Mouse (Mus musculus) left cerebral cortex, adult 8-10 months (tissue): Measurements from ENCODE around the gene Fut11. TPM values are rescaled to one million over a fixed set of nuclear protein-coding genes. Genes with fewer than 3 reads are reported as not detected.

Source experiments
- DNase-seq, 2 experiments: peaks; one replicate each; pipeline ENCODE4 v3.0.0; 2022; ENCODE audit warnings: low spot score in 2 of 2
- total RNA-seq, 4 experiments: library from RNA; stranded (reverse); gene quantifications; 2 replicates each; pipeline ENCODE4 v1.2.4; 2022

The Fut11 gene
- total RNA-seq, 4 experiments from 2014 or later: 14.4 to 15.4 (median 15.1) TPM

- DNase-seq: no peak
These were observed 19.1 kb downstream of the Fut11 start for GRCm38 (mm10) chr14:20713832-20714231.

DNA sequence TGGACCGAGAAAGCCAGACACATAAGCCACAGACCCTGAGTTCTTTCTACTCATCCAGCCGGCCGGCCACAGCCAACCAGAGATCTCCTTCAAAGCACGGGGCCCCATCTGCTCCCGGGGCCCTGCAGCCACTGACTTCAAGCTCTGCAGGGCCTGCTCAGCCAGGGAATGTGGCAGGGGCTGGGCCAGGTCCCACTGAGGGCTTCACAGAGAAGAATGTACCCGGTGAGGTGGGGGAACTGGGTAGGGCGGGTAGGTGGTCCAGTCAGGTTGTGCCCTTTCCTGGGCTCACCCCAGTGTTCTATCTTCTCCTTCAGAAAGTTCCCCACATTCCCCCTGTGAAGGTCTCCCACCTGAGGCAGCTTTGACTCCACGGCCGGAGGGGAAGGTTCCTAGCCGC lies 23.7 kb downstream of the Fut11 start:
- no peak for DNase-seq

DNA sequence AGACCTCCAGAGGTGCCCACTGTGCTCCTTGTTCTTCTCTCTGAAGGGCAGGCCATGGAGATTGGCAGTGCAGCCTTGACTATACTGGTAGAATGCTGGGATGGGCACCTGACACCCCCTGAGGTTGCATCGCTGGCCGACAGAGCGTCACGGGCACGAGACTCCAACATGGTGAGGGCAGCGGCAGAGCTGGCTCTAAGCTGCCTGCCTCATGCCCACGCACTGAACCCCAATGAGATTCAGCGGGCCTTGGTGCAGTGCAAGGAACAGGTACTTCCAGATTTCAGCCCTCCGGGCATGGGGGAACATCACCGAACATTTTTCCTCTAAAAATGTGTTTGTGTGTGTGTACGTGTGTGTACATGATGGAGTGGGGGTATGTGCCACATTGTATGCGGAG lies 25.0 kb downstream of the Fut11 start:
- no peak for DNase-seq

- DNase-seq: no peak
These were observed 26.6 kb downstream of the Fut11 start for GRCm38 (mm10) chr14:20721371-20721770.

- DNase-seq: no peak
These were observed 28.2 kb downstream of the Fut11 start for GRCm38 (mm10) chr14:20723006-20723405.

DNA sequence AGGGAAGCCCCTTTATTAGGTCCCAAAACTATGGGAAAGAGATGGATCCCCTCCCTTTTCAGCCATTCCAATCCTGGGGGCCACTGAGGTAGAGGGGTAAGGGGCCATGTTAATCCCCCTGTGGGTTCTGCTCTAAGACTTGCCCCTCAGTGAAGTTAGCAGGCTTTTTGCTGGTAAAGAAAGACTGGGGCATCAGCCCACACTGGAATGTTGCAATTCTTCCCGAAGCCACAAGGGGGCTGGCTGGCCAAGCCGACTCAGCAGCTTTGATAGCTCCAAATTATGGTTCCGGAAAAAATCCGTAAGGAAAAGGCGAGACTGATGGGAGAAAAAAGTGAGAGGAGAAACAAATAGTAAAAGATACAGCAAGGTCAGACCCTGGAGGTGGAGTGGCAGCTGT lies 29.3 kb downstream of the Fut11 start:
- DNase-seq: peak in 1 of 2 experiments; percentile 60

GRCm38 (mm10) chr14:20725660-20726339 lies 31.0 kb downstream of the Fut11 start:
- DNase-seq: no peak

DNA sequence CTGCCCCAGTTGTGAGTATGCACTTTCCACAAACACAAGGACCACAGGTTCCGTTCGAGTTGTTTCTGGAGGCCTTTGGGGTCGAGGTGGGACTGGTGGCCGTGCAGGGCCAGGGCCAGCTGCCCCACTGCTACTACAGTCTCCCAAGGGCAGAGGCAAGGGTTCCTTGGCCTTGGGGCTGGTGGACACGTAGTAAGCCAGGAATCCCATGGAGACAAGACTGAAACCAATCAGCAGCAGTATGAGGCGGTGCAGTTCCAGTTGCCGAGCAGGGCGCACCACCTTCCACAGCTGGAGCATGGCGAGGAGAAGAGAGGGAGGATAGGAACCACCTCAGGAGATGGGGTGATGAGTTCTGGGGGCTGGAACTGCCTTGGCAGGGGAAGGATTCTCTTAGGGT lies 35.1 kb downstream of the Fut11 start:
- no peak for DNase-seq

- DNase-seq: no peak
These were observed 36.3 kb downstream of the Fut11 start for GRCm38 (mm10) chr14:20730853-20731602.

GRCm38 (mm10) chr14:20733041-20733951 lies 38.5 kb downstream of the Fut11 start:
- DNase-seq: no peak

DNA sequence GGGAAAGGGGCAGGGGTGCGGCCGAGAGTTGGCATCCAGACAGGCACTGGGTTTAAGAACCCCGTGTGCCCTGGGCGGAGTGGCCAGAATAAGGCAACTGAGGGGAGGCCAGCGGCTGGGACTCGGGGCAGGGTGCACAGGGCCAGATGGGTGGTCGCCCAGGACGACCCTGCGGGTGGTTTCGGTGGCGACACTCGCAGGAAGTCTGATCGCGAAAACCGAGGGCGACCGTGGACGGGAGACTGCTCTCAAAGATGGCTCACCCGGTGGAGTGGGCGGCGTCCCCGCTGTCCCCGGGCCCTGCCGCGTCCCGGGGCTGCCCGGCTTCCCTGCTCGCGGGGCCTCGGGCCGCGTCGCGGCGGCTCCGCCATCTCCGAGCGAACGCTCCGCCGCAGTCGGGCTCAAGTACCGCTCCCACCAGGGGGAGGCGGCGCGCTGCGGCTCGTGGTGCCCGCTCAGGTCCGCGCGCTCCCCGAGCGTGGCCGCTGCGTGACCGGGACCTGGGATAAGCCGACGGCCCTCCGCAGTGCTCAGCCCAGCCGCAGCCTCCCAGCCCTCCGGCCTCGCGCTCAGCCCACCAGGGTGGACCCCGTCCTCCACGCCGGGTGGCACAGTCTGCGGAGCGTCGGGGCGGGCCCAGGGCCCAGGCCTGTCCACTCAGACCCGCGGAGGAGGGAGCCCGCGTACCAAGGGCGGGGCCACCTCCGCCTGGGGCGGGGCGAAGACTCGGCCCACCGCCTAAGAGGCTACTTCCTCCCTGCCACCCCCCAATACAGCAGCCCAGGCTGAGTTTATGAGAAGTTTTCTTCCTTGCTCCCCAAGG lies 39.4 kb downstream of the Fut11 start, which contains the start of gene Ndst2:
Ndst2 (minus strand) TSS at position 611 of the 823 bp plus-strand sequence.
- peak; percentile 70 to 80 for DNase-seq

- no peak for DNase-seq
These were observed 40.3 kb downstream of the Fut11 start for GRCm38 (mm10) chr14:20735052-20735451.

DNA sequence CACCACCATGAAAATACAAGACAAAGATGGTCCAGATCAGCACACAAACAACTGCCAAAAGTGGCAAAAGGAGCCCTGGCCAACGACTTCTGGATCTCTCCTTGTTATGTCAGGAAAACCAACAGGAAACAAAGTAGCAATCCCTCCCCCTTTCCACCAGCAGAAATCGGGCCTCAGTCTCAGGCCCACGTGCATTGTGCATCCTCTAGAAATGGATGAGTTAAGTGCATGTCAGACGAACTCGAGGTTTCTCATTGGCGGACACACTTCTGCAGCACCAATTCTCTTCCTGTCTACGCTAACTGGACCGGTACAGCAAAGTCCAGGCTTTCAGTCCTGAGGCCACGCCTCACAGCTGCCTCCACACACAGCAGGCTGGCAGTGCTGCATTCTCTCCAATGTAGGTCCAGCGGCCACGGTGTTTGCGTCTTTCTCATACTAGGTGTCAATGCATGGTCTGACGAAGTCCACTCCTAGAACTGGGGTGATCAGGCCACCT lies 41.2 kb downstream of the Fut11 start:
- DNase-seq: no peak

- no peak for DNase-seq
These were observed 42.5 kb downstream of the Fut11 start for GRCm38 (mm10) chr14:20737306-20737705.

DNA sequence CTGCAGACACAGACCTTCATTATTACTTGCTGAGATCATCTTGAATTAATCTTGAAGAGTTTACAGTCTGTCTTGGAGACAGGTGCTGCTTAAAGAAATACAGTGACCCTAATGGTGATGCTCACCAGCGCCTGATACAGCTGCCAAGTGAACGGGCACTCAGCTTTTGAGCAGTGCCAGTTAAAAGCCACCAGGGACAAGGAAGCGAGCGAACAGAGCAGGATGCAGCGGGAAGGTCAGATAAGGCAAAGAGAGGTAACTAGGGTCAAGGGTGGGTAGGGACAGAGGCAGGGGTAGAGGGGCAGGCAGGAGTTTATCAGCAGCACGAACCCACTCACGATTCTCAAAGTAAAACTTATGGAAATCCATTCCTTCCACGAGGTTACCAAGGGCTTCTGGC lies 43.7 kb downstream of the Fut11 start:
- no peak for DNase-seq

DNA sequence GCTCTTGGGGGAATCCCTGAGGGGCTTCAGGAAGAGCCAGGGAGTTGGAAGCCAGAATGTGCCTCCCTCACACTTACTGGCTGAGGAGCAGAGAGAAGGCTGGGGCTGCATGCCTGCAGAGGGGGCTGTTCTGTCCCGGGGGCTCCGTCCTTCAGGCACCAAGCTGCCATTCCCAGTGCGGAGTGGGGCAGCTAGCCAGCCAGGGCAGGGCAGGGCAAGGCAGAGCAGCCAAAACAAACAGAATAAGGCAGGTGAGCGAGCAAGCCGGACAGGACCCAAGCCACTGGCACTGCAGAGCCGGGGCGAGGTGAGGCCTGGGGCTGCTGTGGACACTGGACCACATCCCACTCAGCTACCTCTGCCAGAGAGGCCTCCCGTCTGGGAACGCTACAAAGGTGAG lies 46.5 kb downstream of the Fut11 start:
- no peak for DNase-seq

GRCm38 (mm10) chr14:20743614-20744013 lies 48.8 kb downstream of the Fut11 start:
- no peak for DNase-seq

DNA sequence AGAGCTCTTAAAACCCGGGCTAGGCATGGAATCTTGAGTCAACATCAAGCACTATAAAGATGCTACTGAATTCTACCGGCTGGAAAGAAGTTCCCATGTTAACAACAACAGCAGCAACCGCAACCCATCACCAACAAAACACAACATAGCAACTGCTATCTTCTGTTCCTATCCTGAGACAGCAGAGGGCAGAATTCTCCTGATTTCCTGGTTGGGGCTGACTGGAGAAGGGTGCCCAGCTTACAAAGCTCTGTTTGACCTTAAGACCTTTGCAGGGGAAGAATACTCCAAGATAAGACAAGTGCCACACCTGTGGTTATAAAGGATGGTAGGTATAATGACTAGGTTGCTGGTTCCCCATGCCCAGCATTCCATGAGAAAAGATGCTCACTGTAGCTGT lies 52.2 kb downstream of the Fut11 start:
- no peak for DNase-seq

DNA sequence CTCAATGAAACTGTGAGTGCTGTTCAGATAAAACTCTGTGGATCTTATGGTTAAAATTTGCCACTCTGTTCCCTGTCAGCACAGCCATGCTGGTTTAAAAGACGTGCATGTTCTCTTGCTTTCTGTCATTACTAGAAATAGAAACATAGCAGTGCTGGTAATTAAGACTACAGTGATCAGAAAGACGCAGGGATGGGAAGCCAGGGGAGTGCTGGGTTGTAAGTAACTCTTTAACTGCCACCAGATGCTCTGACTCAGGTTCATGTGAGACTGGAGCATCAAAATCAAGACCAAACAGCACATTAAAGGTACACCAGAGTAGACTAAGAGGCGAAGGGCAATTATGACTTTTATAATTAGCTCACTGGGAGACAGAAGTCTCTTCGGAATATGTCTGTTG lies 53.6 kb downstream of the Fut11 start:
- no peak for DNase-seq

DNA sequence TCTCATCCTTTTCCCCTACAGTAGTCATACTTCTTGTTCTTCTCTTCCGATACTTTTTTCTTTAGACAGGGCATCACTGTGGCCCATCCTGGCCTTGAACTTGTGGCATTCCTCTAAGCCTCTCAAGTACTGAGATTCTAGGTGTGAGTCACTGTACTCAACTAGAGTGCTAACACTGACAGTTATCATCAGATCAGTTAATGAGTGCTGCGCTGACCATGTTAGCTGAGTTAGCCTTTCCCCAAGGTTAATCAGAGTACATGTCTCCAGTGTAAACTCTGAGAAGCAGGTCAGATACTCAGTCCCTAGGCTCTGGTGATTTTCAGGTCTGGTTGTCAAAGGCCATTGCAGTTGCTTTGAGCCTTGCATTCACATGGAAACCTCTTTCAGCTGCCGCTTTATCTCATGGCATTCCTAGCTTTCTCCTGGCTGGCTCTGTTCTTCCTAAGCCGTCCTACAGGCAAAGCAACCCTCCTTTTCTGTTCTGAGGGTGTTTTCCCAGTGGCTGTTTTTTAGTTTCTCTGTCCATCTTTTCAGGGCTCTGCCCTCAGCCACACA lies 54.8 kb downstream of the Fut11 start:
- no peak for DNase-seq
